Mouse (Mus musculus) forebrain, embryonic 13.5 days (tissue): Measurements from ENCODE around the gene Ergic3. TPM values are rescaled to one million over a fixed set of nuclear protein-coding genes. Genes with fewer than 3 reads are reported as not detected.

Experiments
- ATAC-seq: fragments of 200-750 bp; cut with Nextera tagmentation; 2 replicates; pipeline ENCODE4 v1.8.0; 2017
- H3K27ac ChIP-seq: fragments of 300-500 bp; sonication (generic); 2 replicates; pipeline ENCODE4 v1.5.1; 2015; ENCODE audit warnings: inconsistent platforms, mild to moderate bottlenecking, moderate library complexity
- H3K27me3 ChIP-seq: fragments of 300-500 bp; sonication (generic); 2 replicates; pipeline ENCODE4 v1.6.1; 2015; ENCODE audit warnings: mild to moderate bottlenecking, inconsistent platforms
- H3K36me3 ChIP-seq: fragments of 300-500 bp; sonication (generic); 2 replicates; pipeline ENCODE4 v1.6.1; 2015; ENCODE audit warnings: mild to moderate bottlenecking, inconsistent platforms; ENCODE audit not compliant: poor library complexity, severe bottlenecking
- H3K4me1 ChIP-seq: fragments of 300-500 bp; sonication (generic); 2 replicates; pipeline ENCODE4 v1.6.1; 2015; ENCODE audit warnings: inconsistent platforms
- H3K4me2 ChIP-seq: fragments of 300-500 bp; sonication (generic); 2 replicates; pipeline ENCODE4 v1.6.1; 2015; ENCODE audit warnings: inconsistent platforms, mild to moderate bottlenecking, moderate library complexity
- H3K4me3 ChIP-seq: fragments of 300-500 bp; sonication (generic); 2 replicates; pipeline ENCODE4 v1.5.1; 2015; ENCODE audit warnings: mild to moderate bottlenecking, inconsistent platforms
- H3K9ac ChIP-seq: fragments of 300-500 bp; sonication (generic); 2 replicates; pipeline ENCODE4 v1.6.1; 2015; ENCODE audit warnings: mild to moderate bottlenecking, inconsistent platforms
- H3K9me3 ChIP-seq: fragments of 300-500 bp; sonication (generic); replicated peaks from 2 replicates; pipeline ENCODE4 v1.6.1; 2016; ENCODE audit warnings: inconsistent platforms
- WGBS: fragments of 180-500 bp; shearing (Covaris S2); methylation state at CpG from one replicate; pipeline ENCODE4 v1.1.7; 2015; 5-methylcytosine and 5-hydroxymethylcytosine counted together
- polyA plus RNA-seq: library from polyadenylated mRNA; unstranded; fragments of >200 nt; fragmentation: Nextera tagmentation; extraction: Ambion mirVana; gene quantifications from 2 replicates; pipeline ENCODE4 v1.2.1, GENCODE M21; 2015

Gene Ergic3
- polyA plus RNA-seq, 1 experiment from 2014 or later = 264 TPM

DNA sequence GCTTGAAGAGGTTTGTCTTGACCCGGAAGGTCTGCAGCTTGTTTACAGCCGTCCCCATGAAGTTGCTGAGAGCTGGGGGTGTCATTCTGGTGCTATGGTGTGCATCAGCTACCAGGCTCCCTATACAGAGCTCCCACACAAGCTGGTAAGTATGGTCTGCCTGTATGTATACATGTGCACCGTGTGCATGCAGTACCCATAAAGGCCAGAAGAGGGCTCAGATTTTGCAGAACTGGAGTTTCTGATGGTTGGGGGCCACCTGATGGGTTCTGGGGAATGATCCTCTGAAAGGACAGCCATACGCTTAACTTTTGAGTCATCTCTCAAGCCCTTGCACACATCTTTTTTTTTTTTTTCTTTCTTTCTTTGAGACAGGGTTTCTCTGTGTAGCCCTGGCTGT lies 2.5 kb upstream of the Ergic3 start:
- no peaks in the 10 kb centered on the region for H3K27me3 ChIP-seq
- H3K9ac ChIP-seq = no peak overlapping the region
- no peak for ATAC-seq
- 89% methylated on average over 4 of the region's 4 CpGs for WGBS
- no peak overlapping the region for H3K27ac ChIP-seq
- no peaks in the 10 kb centered on the region for H3K9me3 ChIP-seq
- H3K36me3 ChIP-seq = peaks cover 19% of the 10 kb centered on the region
- peaks cover 10% of the 10 kb centered on the region for H3K4me1 ChIP-seq
- no peak overlapping the region for H3K4me2 ChIP-seq
- no peak overlapping the region for H3K4me3 ChIP-seq

DNA sequence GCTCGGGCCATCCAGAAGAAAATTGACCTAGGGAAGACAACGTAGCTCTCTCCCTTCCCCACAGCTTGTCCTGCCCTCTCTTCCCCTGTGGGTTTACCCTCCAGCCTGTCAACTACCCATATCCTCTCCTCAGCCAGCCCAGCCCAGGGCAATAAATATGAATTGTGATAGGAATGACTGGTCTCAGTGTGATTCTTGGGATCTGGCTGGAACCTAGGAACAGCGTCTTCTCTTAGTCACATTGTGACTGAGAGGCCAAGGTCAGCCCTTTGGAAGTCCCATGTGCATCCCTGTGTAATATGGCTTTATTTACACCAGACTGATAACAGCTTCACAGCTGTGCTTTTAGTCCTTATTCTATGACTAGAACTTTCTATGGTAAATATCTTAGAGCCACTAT lies 10.3 kb downstream of the Ergic3 start:
- Histone ChIP-seq H3K27ac (no peak overlapping the region), H3K4me1 (no peaks in the 10 kb centered on the region), H3K27me3 (no peaks in the 10 kb centered on the region), H3K4me2 (no peak overlapping the region), H3K4me3 (no peak overlapping the region), H3K9me3 (no peaks in the 10 kb centered on the region), H3K9ac (no peak overlapping the region), H3K36me3 (peaks cover 75% of the 10 kb centered on the region)
- WGBS = 93% methylated on average over 3 of the region's 3 CpGs
- no peak for ATAC-seq

DNA sequence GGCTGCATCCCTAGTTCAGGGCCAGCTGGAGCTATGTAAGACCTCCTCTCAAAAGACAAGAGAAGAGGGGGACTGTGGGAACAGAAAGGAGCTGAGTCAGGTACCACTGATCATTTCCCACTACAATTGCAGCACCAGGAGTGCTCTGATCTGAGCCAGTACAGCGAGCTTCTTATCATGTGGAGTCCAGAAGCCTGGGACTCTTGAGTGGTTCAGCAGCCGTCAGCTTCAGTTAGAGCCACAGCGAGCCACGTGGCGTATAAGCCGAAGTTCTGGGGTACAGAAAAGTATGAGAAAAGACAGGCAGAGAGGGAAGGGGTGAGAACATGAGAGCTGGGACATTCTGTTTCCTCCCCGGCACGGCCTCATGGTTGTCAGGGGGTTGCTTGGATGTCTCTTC lies 13.4 kb downstream of the Ergic3 start:
- no peaks in the 10 kb centered on the region for H3K9me3 ChIP-seq
- no peak overlapping the region for H3K4me3 ChIP-seq
- H3K36me3 ChIP-seq = peaks cover 43% of the 10 kb centered on the region
- H3K27me3 ChIP-seq = no peaks in the 10 kb centered on the region
- H3K27ac ChIP-seq = no peak overlapping the region
- H3K9ac ChIP-seq = no peak overlapping the region
- no peak overlapping the region for H3K4me2 ChIP-seq
- no peaks in the 10 kb centered on the region for H3K4me1 ChIP-seq
- ATAC-seq = no peak
- 91% methylated on average over 8 of the region's 8 CpGs for WGBS

DNA sequence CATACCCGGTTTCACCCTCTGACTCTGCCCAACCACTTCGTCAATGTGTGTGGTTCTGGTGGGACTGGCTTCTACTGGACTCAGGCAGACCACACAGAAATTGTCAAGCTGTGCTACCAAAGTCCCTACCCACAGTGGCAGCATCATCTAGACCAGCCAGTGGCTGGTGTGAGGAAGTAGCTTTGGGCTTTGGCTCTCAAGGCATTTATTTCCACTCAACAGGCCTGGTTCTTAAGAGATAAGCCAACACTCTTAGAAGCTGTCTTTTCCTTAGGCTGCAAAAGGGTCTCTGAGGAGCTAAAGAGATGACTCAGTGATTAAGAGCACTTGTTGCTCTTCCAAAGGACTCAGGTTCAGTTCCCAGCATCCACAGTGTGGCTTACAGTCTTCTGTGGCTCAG lies 13.9 kb downstream of the Ergic3 start:
- Histone ChIP-seq H3K9ac (no peak overlapping the region), H3K9me3 (no peaks in the 10 kb centered on the region), H3K4me3 (no peak overlapping the region), H3K4me2 (no peak overlapping the region), H3K27ac (no peak overlapping the region), H3K36me3 (peaks cover 38% of the 10 kb centered on the region), H3K4me1 (no peaks in the 10 kb centered on the region), H3K27me3 (no peaks in the 10 kb centered on the region)
- WGBS = 94% methylated on average over 2 of the region's 2 CpGs
- ATAC-seq = no peak

DNA sequence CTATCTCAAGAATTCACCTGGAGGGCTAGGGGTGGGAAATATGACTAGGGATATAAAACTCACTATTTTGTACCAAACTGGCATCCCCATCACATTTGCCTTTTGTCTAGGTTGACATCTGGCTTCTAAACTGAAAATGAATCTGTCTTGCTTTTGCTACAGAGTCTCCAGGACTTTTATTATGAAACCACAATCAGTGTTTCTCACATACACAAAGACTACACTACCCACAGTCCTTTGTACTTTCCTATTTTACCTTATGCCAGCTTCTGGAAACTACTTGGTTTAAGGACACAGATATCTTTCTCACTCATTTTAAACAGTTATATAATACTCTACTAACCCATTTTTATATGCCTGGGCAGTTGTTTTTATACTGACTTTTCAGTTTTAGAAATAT lies 17.6 kb downstream of the Ergic3 start:
- no peak for ATAC-seq
- Histone ChIP-seq H3K9ac (no peak overlapping the region), H3K9me3 (no peaks in the 10 kb centered on the region)

DNA sequence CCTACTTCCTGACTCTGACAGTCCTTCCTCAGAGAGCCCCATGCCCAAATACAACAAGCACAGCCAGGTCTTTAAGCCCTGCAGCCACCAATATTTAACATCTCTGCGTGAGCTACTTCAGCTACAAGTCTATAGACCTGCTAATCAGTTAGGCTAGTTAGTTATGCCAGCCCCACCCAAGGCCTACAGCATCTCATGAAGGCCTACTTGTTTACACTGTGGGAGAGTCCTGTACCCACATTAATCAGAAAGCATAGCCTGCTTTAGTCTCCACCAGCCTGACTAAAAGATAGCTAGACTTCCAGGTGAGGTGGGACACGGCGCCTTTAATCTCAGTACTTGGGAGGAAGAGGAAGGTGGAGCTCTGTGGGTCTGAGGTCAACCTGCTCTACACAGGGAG lies 31.5 kb downstream of the Ergic3 start:
- H3K4me3 ChIP-seq = no peak overlapping the region
- no peaks in the 10 kb centered on the region for H3K4me1 ChIP-seq
- 89% methylated on average over 3 of the region's 3 CpGs for whole genome bisulfite sequencing

More for the DNA sequence above, 17.6 kb downstream of the Ergic3 start:
- H3K4me3 ChIP-seq = no peak overlapping the region
- H3K4me1 ChIP-seq = no peaks in the 10 kb centered on the region
- no peak overlapping the region for H3K27ac ChIP-seq
- H3K27me3 ChIP-seq = no peaks in the 10 kb centered on the region
- H3K36me3 ChIP-seq = peaks cover under 1% of the 10 kb centered on the region
- H3K4me2 ChIP-seq = no peak overlapping the region

DNA sequence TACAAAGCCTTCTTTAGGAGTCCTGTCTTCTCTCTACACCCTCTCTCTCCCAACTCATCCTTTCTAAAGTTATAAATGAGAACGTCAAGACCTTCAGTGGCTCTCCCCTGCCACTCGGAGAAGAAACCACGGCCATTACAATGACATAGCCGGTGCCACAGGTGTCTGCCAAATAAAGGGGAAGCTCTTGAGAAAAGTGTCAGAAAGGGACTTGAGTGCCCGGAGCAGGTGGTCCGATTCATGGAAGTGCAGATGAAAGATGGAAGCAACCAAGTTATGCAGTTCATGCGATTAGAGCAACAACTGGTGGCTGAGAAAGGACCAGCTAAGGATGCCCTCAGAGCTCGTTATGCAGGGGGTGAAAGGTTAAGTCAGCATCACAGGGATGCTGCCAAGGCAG lies 35.1 kb downstream of the Ergic3 start:
- Histone ChIP-seq H3K9ac (no peak overlapping the region), H3K9me3 (no peaks in the 10 kb centered on the region), H3K36me3 (no peaks in the 10 kb centered on the region), H3K27me3 (peaks cover 5% of the 10 kb centered on the region; the same call in 1 of the 2 replicates), H3K4me1 (no peaks in the 10 kb centered on the region), H3K4me2 (no peak overlapping the region), H3K4me3 (no peak overlapping the region), H3K27ac (no peak overlapping the region)
- WGBS = 82% methylated on average over 8 of the region's 8 CpGs
- ATAC-seq = no peak

More for the DNA sequence above, 31.5 kb downstream of the Ergic3 start:
- Histone ChIP-seq H3K36me3 (no peaks in the 10 kb centered on the region), H3K4me2 (no peak overlapping the region), H3K27me3 (no peaks in the 10 kb centered on the region), H3K9ac (no peak overlapping the region), H3K9me3 (no peaks in the 10 kb centered on the region), H3K27ac (no peak overlapping the region)
- no peak for ATAC-seq

DNA sequence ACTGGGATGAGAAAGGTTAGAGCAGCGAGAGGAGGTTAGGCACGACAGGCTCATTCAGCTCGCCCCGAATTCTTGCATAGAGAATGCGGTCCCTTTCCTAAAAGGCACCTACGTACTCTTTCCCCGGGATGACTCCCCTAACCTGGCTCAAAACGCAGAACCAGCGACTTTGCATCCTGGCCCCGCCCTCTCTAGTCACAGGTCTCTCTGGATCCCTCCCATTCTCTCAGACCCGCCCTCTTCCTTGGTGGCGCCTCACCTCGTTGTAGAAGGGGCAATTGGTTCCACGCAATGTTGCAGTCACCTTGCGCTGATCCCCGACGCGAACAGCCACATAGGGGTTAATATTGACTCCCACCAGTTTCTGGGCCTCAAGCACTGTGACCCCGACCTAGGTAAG lies 40.1 kb downstream of the Ergic3 start:
- Histone ChIP-seq H3K9me3 (no peaks in the 10 kb centered on the region), H3K9ac (no peak overlapping the region), H3K27me3 (peaks cover 5% of the 10 kb centered on the region; the same call in 1 of the 2 replicates), H3K36me3 (no peaks in the 10 kb centered on the region), H3K4me2 (peak overlapping the region; percentile 24; the same call in 1 of the 2 replicates), H3K4me1 (no peaks in the 10 kb centered on the region), H3K27ac (no peak overlapping the region), H3K4me3 (no peak overlapping the region)
- ATAC-seq = no peak
- 8% methylated on average over 19 of the region's 19 CpGs for WGBS

DNA sequence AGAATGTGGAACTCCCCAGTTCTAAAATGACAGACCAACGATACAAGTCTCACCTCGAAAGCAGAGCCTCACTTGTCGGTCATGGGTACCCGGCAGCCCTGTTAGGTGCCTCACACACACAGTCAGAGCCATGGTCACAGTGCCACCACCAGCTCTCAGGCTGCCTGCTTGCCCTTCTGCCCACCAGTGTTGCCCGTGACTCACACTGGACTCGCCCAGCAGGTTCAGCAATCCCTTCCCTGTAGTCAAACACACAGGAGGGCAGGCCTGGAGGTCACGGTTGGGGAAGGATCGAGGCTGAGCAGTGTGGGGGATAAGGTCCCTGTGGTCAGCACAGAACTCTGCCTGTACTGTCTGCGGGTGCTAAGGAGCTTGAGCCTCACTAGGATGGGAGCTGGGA lies 45.0 kb downstream of the Ergic3 start, which contains the start of gene Fer1l4:
Gene Fer1l4, minus strand, starts transcription at position 132 of the 400 bp plus-strand sequence.
- ATAC-seq = no peak
- Histone ChIP-seq H3K4me3 (no peak within 1 kb of the TSS), H3K4me1 (no peaks in the 10 kb centered on the region), H3K27ac (no peak within 1 kb of the TSS), H3K4me2 (no peak within 1 kb of the TSS), H3K9ac (no peak within 1 kb of the TSS), H3K9me3 (no peaks in the 10 kb centered on the region; the same call in 1 of the 2 replicates), H3K36me3 (no peaks in the 10 kb centered on the region), H3K27me3 (no peaks in the 10 kb centered on the region)
- WGBS = 88% methylated on average over 9 of the region's 9 CpGs

DNA sequence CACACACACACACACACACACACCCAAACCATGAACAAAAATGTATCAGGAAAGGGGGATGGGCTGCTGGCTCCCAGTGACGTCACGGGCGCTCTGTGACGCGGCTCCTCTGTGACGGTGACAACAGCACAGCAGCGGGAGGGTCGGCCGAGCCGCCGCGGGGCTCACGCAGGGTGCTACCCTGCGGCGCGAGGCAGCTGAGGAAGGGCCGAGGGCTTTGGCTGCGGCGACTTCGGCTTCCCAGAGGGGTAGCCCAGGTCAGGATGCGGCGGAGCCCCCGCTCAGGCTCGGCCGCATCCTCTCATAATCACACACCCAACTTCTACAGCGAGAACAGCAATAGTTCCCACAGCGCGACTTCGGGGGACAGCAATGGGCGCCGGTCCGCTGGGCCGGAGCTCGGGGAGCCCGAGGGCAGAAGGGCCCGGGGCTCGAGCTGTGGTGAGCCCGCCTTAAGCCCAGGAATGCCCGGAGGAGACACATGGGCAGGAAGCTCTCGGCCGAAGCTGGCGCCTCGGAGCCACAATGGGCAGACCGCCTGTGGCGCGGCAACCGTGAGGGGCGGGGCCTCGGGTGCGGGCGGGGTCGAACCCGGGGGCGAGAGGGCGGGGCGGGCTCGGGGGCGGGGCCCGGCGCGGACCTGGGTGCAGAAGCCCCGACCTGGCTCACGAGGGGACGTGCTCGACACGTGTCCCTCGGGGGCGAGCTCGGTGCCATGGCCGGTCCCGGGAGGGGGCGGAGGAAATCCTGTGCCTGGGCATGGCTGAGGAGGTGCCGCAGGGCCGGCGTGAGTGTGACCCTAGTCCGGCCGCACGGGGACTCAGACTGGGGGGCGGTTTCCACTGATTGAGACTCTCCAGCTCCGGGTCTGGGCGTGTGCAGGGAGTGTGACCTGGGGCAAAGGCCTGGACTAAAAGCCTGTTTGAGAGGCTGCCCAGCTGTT lies 57.5 kb downstream of the Ergic3 start, which contains the start of gene Spag4:
Gene Spag4, plus strand, starts transcription at position 77 of the 943 bp plus-strand sequence.
- peak; percentile 81 for ATAC-seq
- H3K36me3 ChIP-seq = peaks cover 32% of the 10 kb centered on the region
- H3K4me1 ChIP-seq = peaks cover 9% of the 10 kb centered on the region
- peak within 1 kb of the TSS; percentile 73 for H3K4me3 ChIP-seq
- H3K27ac ChIP-seq = peak within 1 kb of the TSS; percentile 75
- WGBS = under 1% methylated on average over 74 of the region's 81 CpGs
- no peaks in the 10 kb centered on the region for H3K9me3 ChIP-seq
- H3K4me2 ChIP-seq = peak within 1 kb of the TSS; percentile 94
- H3K9ac ChIP-seq = peak within 1 kb of the TSS; percentile 87
- no peaks in the 10 kb centered on the region for H3K27me3 ChIP-seq

DNA sequence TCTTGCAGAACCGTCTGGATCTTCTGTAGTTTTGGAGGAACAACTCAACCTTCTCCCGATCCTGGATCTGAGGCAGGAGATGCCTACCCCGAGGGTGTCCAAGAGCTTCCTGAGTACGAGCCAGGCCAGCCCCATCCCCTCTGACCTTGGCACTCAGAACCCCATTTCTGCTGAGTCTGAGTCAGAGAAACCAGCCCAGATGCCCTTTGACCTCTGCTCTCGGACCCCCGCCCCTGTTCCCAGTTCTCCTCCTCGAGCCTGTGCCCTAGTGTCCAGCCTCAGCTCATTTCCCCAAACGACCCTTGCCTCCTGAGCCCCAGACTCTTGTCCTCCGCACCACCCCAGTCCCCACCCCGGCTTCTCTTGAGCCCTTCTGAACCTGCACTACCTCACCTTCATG lies 58.3 kb downstream of the Ergic3 start:
- H3K9ac ChIP-seq = peak overlapping the region; percentile 87
- no peaks in the 10 kb centered on the region for H3K27me3 ChIP-seq
- peaks cover 39% of the 10 kb centered on the region for H3K36me3 ChIP-seq
- peak overlapping the region; percentile 94 for H3K4me2 ChIP-seq
- H3K27ac ChIP-seq = no peak overlapping the region
- H3K4me3 ChIP-seq = peak overlapping the region; percentile 73
- no peaks in the 10 kb centered on the region for H3K9me3 ChIP-seq
- H3K4me1 ChIP-seq = peaks cover 9% of the 10 kb centered on the region
- peak; percentile 17; the same call in 1 of the 2 replicates for ATAC-seq
- WGBS = 39% methylated on average over 10 of the region's 10 CpGs
